Mouse (Mus musculus) bone marrow, adult 2 months (tissue): ENCODE data around the gene Fam117b. TPM values are rescaled to one million over a fixed set of nuclear protein-coding genes. Genes with fewer than 3 reads are reported as not detected.

Experiments used
- H3K27ac ChIP-seq: fragments of 200-500 bp; 2 replicates; pipeline ENCODE4 v1.5.1; 2012; ENCODE audit warnings: low read depth, mild to moderate bottlenecking, control low read depth, inconsistent platforms, low read length; ENCODE audit not compliant: control insufficient read depth, poor library complexity, insufficient read depth
- H3K4me1 ChIP-seq: fragments of 200-500 bp; 2 replicates; pipeline ENCODE4 v1.6.1; 2011; ENCODE audit warnings: low read length; ENCODE audit not compliant: control insufficient read depth, insufficient read depth
- H3K4me3 ChIP-seq: fragments of 200-500 bp; replicated peaks from 2 replicates; pipeline ENCODE3; 2011; ENCODE audit warnings: mild to moderate bottlenecking, low read depth, low read length, control low read depth; ENCODE audit not compliant: control insufficient read depth
- CTCF ChIP-seq: fragments of 200-500 bp; IDR thresholded peaks from 2 replicates; pipeline ENCODE4 v1.5.1; 2011; ENCODE audit warnings: low read length, control low read depth; ENCODE audit not compliant: control insufficient read depth, insufficient read depth
- POLR2A ChIP-seq: fragments of 200-500 bp; IDR thresholded peaks from 2 replicates; pipeline ENCODE4 v1.6.1; 2011; ENCODE audit warnings: low read depth, mild to moderate bottlenecking, control low read depth, low read length, borderline replicate concordance; ENCODE audit not compliant: control insufficient read depth
- WGBS: fragments of 180-500 bp; shearing (Covaris S2); methylation state at CpG from one replicate; pipeline ENCODE4 v1.1.7; 2018; 5-methylcytosine and 5-hydroxymethylcytosine counted together
- polyA plus RNA-seq: library from polyadenylated mRNA; stranded (reverse); fragments of >200 nt; gene quantifications from 2 replicates; pipeline ENCODE4 v1.2.4, GENCODE M21; 2011; ENCODE audit warnings: low replicate concordance; ENCODE audit not compliant: missing spikeins, insufficient read depth, insufficient read length

Fam117b gene
- polyA plus RNA-seq, 1 experiment, result 12.0 TPM

GRCm38 (mm10) chr1:59892777-59893176 is 20.0 kb upstream of the Fam117b start:
- no peak overlapping the region for H3K4me3 ChIP-seq
- 81% methylated on average over 8 of the region's 8 CpGs for WGBS
- no peak for TF ChIP-seq POLR2A
- TF ChIP-seq CTCF, result no peak
- no peaks in the 10 kb centered on the region; the same call in none of the 2 replicates for H3K4me1 ChIP-seq
- H3K27ac ChIP-seq, result no peak overlapping the region

GRCm38 (mm10) chr1:59894025-59894424 is 18.8 kb upstream of the Fam117b start:
- WGBS, result 55% methylated on average over 4 of the region's 4 CpGs

GRCm38 (mm10) chr1:59895456-59895855 is 17.4 kb upstream of the Fam117b start:
- Histone ChIP-seq H3K27ac (no peak overlapping the region), H3K4me1 (no peaks in the 10 kb centered on the region; the same call in none of the 2 replicates), H3K4me3 (no peak overlapping the region)
- TF ChIP-seq CTCF, result no peak
- no peak for TF ChIP-seq POLR2A
- 0% methylated on average over 4 of the region's 4 CpGs for WGBS

More at GRCm38 (mm10) chr1:59894025-59894424, 18.8 kb upstream of the Fam117b start:
- Histone ChIP-seq H3K4me1 (no peaks in the 10 kb centered on the region; the same call in none of the 2 replicates), H3K4me3 (no peak overlapping the region), H3K27ac (no peak overlapping the region)
- TF ChIP-seq POLR2A (no peak), CTCF (no peak)

GRCm38 (mm10) chr1:59897147-59897798 is 15.5 kb upstream of the Fam117b start:
- WGBS, result 80% methylated on average over 5 of the region's 5 CpGs
- Histone ChIP-seq H3K27ac (no peak overlapping the region), H3K4me1 (no peaks in the 10 kb centered on the region; the same call in none of the 2 replicates), H3K4me3 (no peak overlapping the region)
- TF ChIP-seq POLR2A (no peak), CTCF (no peak)

- no peak overlapping the region for H3K27ac ChIP-seq
- no peaks in the 10 kb centered on the region; the same call in 1 of the 2 replicates for H3K4me1 ChIP-seq
- 53% methylated on average over 2 of the region's 2 CpGs for WGBS
- H3K4me3 ChIP-seq, result no peak overlapping the region
- TF ChIP-seq POLR2A, result no peak
- no peak for TF ChIP-seq CTCF
These were observed 13.1 kb upstream of the Fam117b start for GRCm38 (mm10) chr1:59899679-59900078.

GRCm38 (mm10) chr1:59901082-59901876 is 11.5 kb upstream of the Fam117b start:
- Histone ChIP-seq H3K27ac (no peak overlapping the region), H3K4me3 (no peak overlapping the region), H3K4me1 (no peaks in the 10 kb centered on the region; the same call in 1 of the 2 replicates)
- TF ChIP-seq CTCF (no peak), POLR2A (no peak)
- WGBS, result 60% methylated on average over 5 of the region's 5 CpGs

- WGBS, result 28% methylated on average over 3 of the region's 3 CpGs
- no peak overlapping the region for H3K27ac ChIP-seq
- TF ChIP-seq POLR2A, result no peak
- TF ChIP-seq CTCF, result no peak
- H3K4me1 ChIP-seq, result peaks cover 1% of the 10 kb centered on the region; the same call in 1 of the 2 replicates
- H3K4me3 ChIP-seq, result no peak overlapping the region
These were observed 10.2 kb upstream of the Fam117b start for GRCm38 (mm10) chr1:59902634-59903033.

- peaks cover 1% of the 10 kb centered on the region; the same call in 1 of the 2 replicates for H3K4me1 ChIP-seq
- 52% methylated on average over 6 of the region's 6 CpGs for WGBS
- H3K4me3 ChIP-seq, result no peak overlapping the region
- TF ChIP-seq POLR2A (no peak), CTCF (no peak)
- H3K27ac ChIP-seq, result no peak overlapping the region
These were observed 8.0 kb upstream of the Fam117b start for GRCm38 (mm10) chr1:59904630-59905295.

- H3K4me3 ChIP-seq, result no peak overlapping the region
- H3K4me1 ChIP-seq, result peaks cover 1% of the 10 kb centered on the region; the same call in 1 of the 2 replicates
- WGBS, result 80% methylated on average over 2 of the region's 2 CpGs
- TF ChIP-seq POLR2A (no peak), CTCF (no peak)
- no peak overlapping the region for H3K27ac ChIP-seq
These were observed 6.9 kb upstream of the Fam117b start for GRCm38 (mm10) chr1:59905916-59906315.
